Mouse (Mus musculus): ENCODE results near the gene Bcl2l12.

- TF ChIP-seq CTCF (IDR thresholded peaks at IDR 0.05; ENCODE audit: borderline replicate concordance, extremely low read depth, insufficient read depth, insufficient read length) (peak; percentile 47; the same call in 1 of the 2 replicates), POLR2A (IDR thresholded peaks at IDR 0.05; ENCODE audit: borderline replicate concordance, extremely low read depth, insufficient read depth, insufficient read length, poor library complexity, severe bottlenecking) (no peak)
These were observed 42.9 kb downstream of the Bcl2l12 start for GRCm38 (mm10) chr7:44955628-44956027.

Measured in brain, embryonic 14.5 days (tissue).